Mouse (Mus musculus) neural tube, embryonic 13.5 days (tissue): ENCODE measurements around the gene Avpr1b. TPM values are rescaled to one million over a fixed set of nuclear protein-coding genes. Genes with fewer than 3 reads are reported as not detected.
"Not testable (repeated sequence)": the region's sequence is repeated elsewhere in the genome, so short reads cannot be mapped to it uniquely, and the experiment has no call there.

ENCODE experiments used
- ATAC-seq: fragments of 200-750 bp; cut with Nextera tagmentation; 2 replicates; pipeline ENCODE4 v1.8.0; 2017; ENCODE audit warnings: low read depth, mild to moderate bottlenecking, moderate TSS enrichment, moderate library complexity
- H3K27ac ChIP-seq: fragments of 300-500 bp; sonication (generic); replicated peaks from 2 replicates; pipeline ENCODE4 v1.5.1; 2015; ENCODE audit warnings: moderate library complexity, mild to moderate bottlenecking, inconsistent platforms
- H3K27me3 ChIP-seq: fragments of 300-500 bp; sonication (generic); 2 replicates; pipeline ENCODE4 v1.6.1; 2015; ENCODE audit warnings: mild to moderate bottlenecking, inconsistent platforms
- H3K36me3 ChIP-seq: fragments of 300-500 bp; sonication (generic); 2 replicates; pipeline ENCODE4 v1.6.1; 2015; ENCODE audit warnings: mild to moderate bottlenecking, inconsistent platforms
- H3K4me1 ChIP-seq: fragments of 300-500 bp; sonication (generic); replicated peaks from 2 replicates; pipeline ENCODE4 v1.6.1; 2015; ENCODE audit warnings: inconsistent platforms
- H3K4me2 ChIP-seq: fragments of 300-500 bp; sonication (generic); 2 replicates; pipeline ENCODE4 v1.6.1; 2015; ENCODE audit warnings: inconsistent platforms, mild to moderate bottlenecking, moderate library complexity
- H3K4me3 ChIP-seq: fragments of 300-500 bp; sonication (generic); 2 replicates; pipeline ENCODE4 v1.5.1; 2015; ENCODE audit warnings: mild to moderate bottlenecking, inconsistent platforms
- H3K9ac ChIP-seq: fragments of 300-500 bp; sonication (generic); 2 replicates; pipeline ENCODE4 v1.6.1; 2015; ENCODE audit warnings: moderate library complexity, mild to moderate bottlenecking, inconsistent platforms
- H3K9me3 ChIP-seq: fragments of 300-500 bp; sonication (generic); 2 replicates; pipeline ENCODE4 v1.6.1; 2016; ENCODE audit warnings: inconsistent platforms
- WGBS: fragments of 180-500 bp; shearing (Covaris S2); methylation state at CpG from one replicate; pipeline ENCODE4 v1.1.7; 2015; 5-methylcytosine and 5-hydroxymethylcytosine counted together
- polyA plus RNA-seq: library from polyadenylated mRNA; unstranded; fragments of >200 nt; fragmentation: Nextera tagmentation; extraction: Ambion mirVana; gene quantifications from 2 replicates; pipeline ENCODE4 v1.2.1, GENCODE M21; 2015

Avpr1b gene
- polyA plus RNA-seq, 1 experiment from 2014 or later: not detected

GRCm38 (mm10) chr1:131624175-131624835, 25.3 kb downstream of the Avpr1b start:
- Histone ChIP-seq H3K27me3 (no peaks in the 10 kb centered on the region), H3K4me3 (no peak overlapping the region), H3K9me3 (no peaks in the 10 kb centered on the region), H3K27ac (no peak overlapping the region), H3K4me2 (no peak overlapping the region), H3K36me3 (no peaks in the 10 kb centered on the region), H3K9ac (no peak overlapping the region), H3K4me1 (no peaks in the 10 kb centered on the region)
- ATAC-seq: no peak
- 77% methylated on average over 3 of the region's 3 CpGs for WGBS

GRCm38 (mm10) chr1:131626200-131626599, 27.2 kb downstream of the Avpr1b start:
- Histone ChIP-seq H3K4me1 (no peaks in the 10 kb centered on the region), H3K4me3 (no peak overlapping the region), H3K9me3 (no peaks in the 10 kb centered on the region), H3K4me2 (no peak overlapping the region), H3K36me3 (no peaks in the 10 kb centered on the region), H3K27me3 (no peaks in the 10 kb centered on the region), H3K9ac (no peak overlapping the region), H3K27ac (no peak overlapping the region)
- WGBS: 86% methylated on average over 6 of the region's 6 CpGs
- ATAC-seq: no peak

- not testable (repeated sequence) for H3K9me3 ChIP-seq, H3K4me3 ChIP-seq, H3K9ac ChIP-seq, H3K4me2 ChIP-seq, H3K36me3 ChIP-seq, H3K4me1 ChIP-seq, H3K27me3 ChIP-seq, ATAC-seq, H3K27ac ChIP-seq
- WGBS: 61% methylated on average over 6 of the region's 6 CpGs
These were observed 33.2 kb downstream of the Avpr1b start for GRCm38 (mm10) chr1:131632216-131632615.

DNA sequence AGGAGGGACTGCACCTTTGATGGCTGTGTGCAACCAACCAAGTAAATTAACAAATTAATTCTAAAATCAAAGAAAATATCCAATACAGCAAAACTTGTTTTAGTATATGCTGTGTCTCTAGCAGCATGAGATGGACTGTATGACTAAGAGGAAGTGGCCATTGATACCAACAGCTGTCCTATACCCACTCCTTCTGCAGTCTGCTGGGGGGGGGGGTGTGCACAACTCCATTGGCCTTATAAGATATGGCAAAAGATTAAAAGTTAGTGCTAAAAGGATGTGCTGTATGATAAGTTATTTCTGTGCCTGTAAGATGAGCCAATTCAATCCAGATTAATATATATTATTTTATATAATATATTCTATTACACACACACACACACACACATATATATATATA, 35.5 kb downstream of the Avpr1b start:
- Histone ChIP-seq H3K9ac (no peak overlapping the region), H3K4me2 (no peak overlapping the region), H3K9me3 (no peaks in the 10 kb centered on the region), H3K36me3 (no peaks in the 10 kb centered on the region), H3K4me3 (no peak overlapping the region), H3K27ac (no peak overlapping the region), H3K4me1 (no peaks in the 10 kb centered on the region), H3K27me3 (no peaks in the 10 kb centered on the region)
- ATAC-seq: no peak

DNA sequence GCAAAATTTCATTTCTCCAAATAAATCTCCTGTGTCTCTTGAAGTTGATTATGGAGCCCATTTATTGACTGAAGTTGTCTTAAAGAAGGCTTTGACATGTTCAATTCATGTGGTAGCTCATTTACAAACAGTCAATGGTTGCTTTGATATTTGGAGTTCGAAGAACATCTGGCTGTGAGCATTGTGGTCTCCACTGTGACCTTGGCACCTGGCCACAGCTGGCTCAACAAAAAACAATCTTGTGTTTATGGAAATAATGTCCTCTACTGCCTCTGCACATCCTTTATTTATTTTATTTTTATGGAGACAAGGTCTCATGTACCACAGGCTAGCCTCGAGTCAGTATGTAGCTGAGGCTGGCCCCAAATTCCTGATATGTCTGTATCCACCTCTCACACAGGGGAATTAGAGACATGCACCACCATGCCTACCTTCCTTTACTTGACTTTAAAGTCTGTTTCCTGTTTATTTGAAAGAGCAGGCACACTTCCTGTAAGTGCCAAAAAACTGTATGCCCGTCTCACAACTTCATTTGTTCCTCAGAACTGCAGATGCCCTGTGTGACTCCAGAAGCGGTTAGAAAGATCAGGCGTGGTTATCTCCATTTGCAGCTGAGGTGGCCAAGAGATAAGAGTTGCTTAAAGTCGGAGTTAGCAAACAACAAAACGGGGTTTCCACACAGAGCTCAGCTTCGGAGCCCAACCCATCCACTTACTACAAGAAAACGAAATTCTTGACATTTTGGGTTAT, 38.9 kb downstream of the Avpr1b start, which contains the start of gene Ctse:
Ctse (plus strand) TSS at position 516 of the 750 bp plus-strand sequence.
- Histone ChIP-seq H3K4me2 (no peak within 1 kb of the TSS), H3K9ac (no peak within 1 kb of the TSS), H3K36me3 (no peaks in the 10 kb centered on the region), H3K27ac (no peak within 1 kb of the TSS), H3K9me3 (no peaks in the 10 kb centered on the region), H3K27me3 (no peaks in the 10 kb centered on the region), H3K4me1 (no peaks in the 10 kb centered on the region), H3K4me3 (no peak within 1 kb of the TSS)
- 85% methylated on average over 9 of the region's 9 CpGs for WGBS
- no peak for ATAC-seq

DNA sequence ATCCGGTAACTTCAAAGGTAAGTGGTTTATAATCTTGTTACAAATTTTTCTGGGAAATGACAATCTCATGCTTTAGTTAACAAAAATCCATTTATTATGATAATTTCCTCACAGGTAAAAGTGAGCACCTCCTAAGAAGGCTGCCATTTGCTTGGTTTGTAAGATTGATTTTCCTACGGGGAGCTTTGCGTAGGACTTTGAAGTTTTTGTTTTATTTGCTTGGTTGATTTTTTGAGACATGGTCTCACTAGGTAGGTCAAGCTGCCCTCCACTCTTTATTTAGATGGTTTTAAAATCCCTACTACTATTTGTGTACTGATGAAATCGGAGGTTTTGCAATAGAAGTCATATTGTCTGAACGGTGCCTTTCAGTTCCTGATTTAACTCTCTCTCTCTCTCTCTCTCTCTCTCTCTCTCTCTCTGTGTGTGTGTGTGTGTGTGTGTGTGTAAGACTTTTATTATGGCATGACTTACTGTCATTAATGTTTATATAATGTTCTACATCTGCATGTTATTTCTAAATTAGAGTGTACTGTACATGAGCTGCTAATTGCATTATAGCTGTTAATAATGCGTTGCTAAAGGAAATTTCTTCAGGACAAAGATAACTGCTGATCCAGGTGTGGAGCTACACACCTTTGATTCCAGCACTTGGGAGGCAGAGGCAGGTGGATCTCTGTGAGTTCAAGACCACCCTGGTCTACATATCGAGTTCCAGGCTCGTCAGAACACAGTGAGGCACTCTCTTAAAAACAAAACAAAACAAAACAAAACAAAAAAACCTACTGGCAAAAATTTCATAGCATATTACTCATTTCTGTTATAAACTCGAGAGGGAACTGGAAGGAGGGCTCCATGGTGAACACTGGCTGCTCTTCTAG, 39.7 kb downstream of the Avpr1b start:
- H3K4me1 ChIP-seq: no peaks in the 10 kb centered on the region
- no peak overlapping the region for H3K9ac ChIP-seq
- WGBS: 89% methylated on average over 9 of the region's 9 CpGs
- no peaks in the 10 kb centered on the region for H3K36me3 ChIP-seq
- H3K27ac ChIP-seq: no peak overlapping the region
- H3K9me3 ChIP-seq: no peaks in the 10 kb centered on the region
- no peak overlapping the region for H3K4me3 ChIP-seq
- no peak overlapping the region for H3K4me2 ChIP-seq
- no peaks in the 10 kb centered on the region for H3K27me3 ChIP-seq
- no peak for ATAC-seq

DNA sequence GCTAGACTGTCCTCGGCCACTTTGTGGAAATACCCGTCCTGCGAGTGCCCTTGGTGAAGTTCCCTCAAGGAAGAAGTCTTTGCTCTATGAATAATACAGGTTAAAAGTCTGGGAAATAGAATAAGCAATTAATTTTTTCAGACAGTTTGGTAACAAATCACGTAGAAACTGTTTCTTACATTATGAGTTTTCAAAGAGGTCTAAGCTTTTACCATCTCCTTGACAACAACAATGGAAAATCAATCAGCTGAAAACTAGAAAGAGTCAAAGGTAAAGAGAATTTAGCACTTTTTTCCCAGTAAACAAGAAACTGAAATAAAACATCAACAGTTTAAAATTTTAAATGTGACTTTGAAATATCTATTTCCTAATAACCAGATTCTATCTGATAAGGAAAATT, 41.0 kb downstream of the Avpr1b start:
- WGBS: 75% methylated on average over 4 of the region's 4 CpGs
- no peaks in the 10 kb centered on the region for H3K36me3 ChIP-seq
- H3K4me1 ChIP-seq: no peaks in the 10 kb centered on the region
- H3K9ac ChIP-seq: no peak overlapping the region
- no peak overlapping the region for H3K4me3 ChIP-seq
- no peaks in the 10 kb centered on the region for H3K27me3 ChIP-seq
- no peaks in the 10 kb centered on the region for H3K9me3 ChIP-seq
- no peak overlapping the region for H3K27ac ChIP-seq
- no peak for ATAC-seq
- H3K4me2 ChIP-seq: no peak overlapping the region

GRCm38 (mm10) chr1:131641565-131641964, 42.5 kb downstream of the Avpr1b start:
- Histone ChIP-seq H3K4me2 (no peak overlapping the region), H3K36me3 (no peaks in the 10 kb centered on the region), H3K4me1 (no peaks in the 10 kb centered on the region), H3K27ac (no peak overlapping the region), H3K27me3 (no peaks in the 10 kb centered on the region), H3K9me3 (no peaks in the 10 kb centered on the region), H3K4me3 (no peak overlapping the region), H3K9ac (no peak overlapping the region)
- ATAC-seq: no peak
- WGBS: 93% methylated on average over 13 of the region's 13 CpGs

DNA sequence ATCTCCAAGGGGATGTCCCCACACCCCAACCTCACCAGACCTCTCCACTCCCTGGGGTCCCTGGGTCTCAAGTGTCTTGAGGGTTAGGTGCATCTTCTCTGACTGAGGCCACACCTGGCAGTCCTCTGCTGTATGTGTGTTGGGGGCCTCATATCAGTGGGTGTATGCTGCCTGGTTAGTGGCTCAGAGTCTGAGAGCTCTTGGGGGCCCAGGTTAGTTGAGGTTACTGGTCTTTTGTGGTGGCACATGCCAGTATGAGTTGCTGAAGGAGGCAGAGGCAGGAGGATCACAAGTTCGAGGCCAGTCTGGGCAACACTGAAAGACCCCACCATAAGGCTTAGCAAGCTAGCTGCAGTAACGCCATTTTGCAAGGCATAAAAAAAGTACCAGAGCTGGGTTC, 43.2 kb downstream of the Avpr1b start:
- H3K4me3 ChIP-seq: no peak overlapping the region
- H3K9ac ChIP-seq: no peak overlapping the region
- no peak overlapping the region for H3K27ac ChIP-seq
- WGBS: 95% methylated on average over 2 of the region's 2 CpGs
- no peak for ATAC-seq
- no peaks in the 10 kb centered on the region for H3K27me3 ChIP-seq
- no peaks in the 10 kb centered on the region for H3K9me3 ChIP-seq
- no peak overlapping the region for H3K4me2 ChIP-seq
- H3K36me3 ChIP-seq: no peaks in the 10 kb centered on the region
- no peaks in the 10 kb centered on the region for H3K4me1 ChIP-seq

DNA sequence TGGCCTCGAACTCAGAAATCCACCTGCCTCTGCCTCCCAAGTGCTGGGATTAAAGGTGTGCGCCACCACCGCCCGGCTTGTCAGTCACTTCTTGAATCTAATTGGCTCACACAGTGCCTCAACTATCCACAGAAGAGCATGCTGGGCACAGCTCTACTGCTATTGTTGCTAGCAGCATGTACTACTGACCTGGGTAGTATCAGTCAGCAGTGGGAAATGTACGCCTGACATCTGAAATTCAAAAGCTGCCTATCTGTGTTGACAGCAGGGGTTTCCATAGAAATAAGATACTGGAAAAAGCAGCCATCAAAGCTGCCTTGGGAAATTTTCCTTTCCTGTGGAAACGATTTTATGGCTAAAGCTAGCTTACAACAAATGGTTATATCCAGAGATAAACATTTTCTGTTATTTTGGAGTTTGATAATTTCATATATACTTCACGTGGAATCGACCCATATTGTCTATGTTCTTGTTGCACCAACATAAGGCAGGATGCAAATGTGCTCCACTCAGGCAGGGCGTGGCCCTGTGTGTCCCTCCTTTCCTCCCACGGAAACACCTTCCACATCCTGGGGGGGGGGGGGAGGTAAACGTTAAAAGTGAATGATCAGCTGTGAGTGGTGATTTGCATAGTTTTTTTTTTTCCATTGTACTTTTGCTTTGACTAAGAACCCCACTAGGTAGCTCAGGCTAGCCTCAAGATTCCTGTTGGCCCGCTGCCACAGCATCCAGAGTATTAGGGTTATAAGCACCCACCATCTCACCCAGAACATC, 53.8 kb downstream of the Avpr1b start:
- H3K4me1 ChIP-seq: peaks cover 7% of the 10 kb centered on the region
- WGBS: 78% methylated on average over 12 of the region's 12 CpGs
- no peaks in the 10 kb centered on the region for H3K36me3 ChIP-seq
- no peak overlapping the region for H3K9ac ChIP-seq
- H3K9me3 ChIP-seq: no peaks in the 10 kb centered on the region
- H3K27ac ChIP-seq: no peak overlapping the region
- no peaks in the 10 kb centered on the region for H3K27me3 ChIP-seq
- no peak for ATAC-seq
- no peak overlapping the region for H3K4me3 ChIP-seq
- no peak overlapping the region for H3K4me2 ChIP-seq

DNA sequence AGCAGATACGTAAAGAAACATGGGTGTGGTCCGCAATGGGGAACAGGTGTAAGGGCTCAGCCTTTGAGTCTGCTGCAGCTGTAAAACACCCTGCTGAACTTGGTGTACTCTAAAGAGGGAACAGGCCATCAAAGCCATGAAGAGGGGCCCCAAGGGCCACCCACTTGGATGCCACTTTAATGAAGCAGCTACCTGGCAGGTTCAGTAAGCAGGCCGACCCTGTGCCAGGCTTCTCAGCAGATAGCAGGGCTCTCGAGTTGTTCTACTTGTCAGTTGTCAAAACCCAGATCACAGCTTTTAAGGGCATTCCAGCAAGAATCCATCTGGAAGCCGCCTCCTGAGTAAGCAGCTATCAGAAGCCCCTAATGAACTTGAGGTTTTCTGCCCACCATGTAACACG, 56.6 kb downstream of the Avpr1b start:
- Histone ChIP-seq H3K4me1 (peaks cover 7% of the 10 kb centered on the region), H3K36me3 (no peaks in the 10 kb centered on the region), H3K27ac (no peak overlapping the region), H3K9me3 (no peaks in the 10 kb centered on the region), H3K4me2 (no peak overlapping the region), H3K9ac (no peak overlapping the region), H3K27me3 (no peaks in the 10 kb centered on the region), H3K4me3 (no peak overlapping the region)
- no peak for ATAC-seq
- WGBS: 93% methylated on average over 6 of the region's 6 CpGs
